Mouse (Mus musculus) CH12.LX (cell line): ENCODE data around the gene Adnp. TPM values are rescaled to one million over a fixed set of nuclear protein-coding genes. Genes with fewer than 3 reads are reported as not detected.

Experiments
- DNase-seq: peaks from one replicate; pipeline ENCODE4 v3.0.0-alpha.2; 2013; ENCODE audit errors: extremely low read depth
- H3K27ac ChIP-seq: 2 replicates; pipeline ENCODE4 v1.5.1; 2012; ENCODE audit warnings: low read depth, mild to moderate bottlenecking, control low read depth, moderate library complexity; ENCODE audit not compliant: insufficient read depth
- H3K27me3 ChIP-seq: replicated peaks from 2 replicates; pipeline ENCODE3; 2012; ENCODE audit warnings: inconsistent platforms
- H3K36me3 ChIP-seq, 2 experiments: replicated peaks in 1 of 2; 2 replicates each; pipeline versions ENCODE3 to v1.6.1; 2012; ENCODE audit warnings: inconsistent platforms in 1 of 2, low read length in 1 of 2, mild to moderate bottlenecking in 1 of 2, mixed read lengths in 1 of 2, moderate library complexity in 1 of 2; ENCODE audit not compliant: control insufficient read depth in 1 of 2, insufficient read depth in 1 of 2
- H3K4me1 ChIP-seq, 2 experiments: 2 replicates each; pipeline ENCODE4 v1.6.1; 2012; ENCODE audit warnings: inconsistent platforms in 1 of 2, moderate library complexity in 1 of 2; ENCODE audit not compliant: insufficient read depth in 2 of 2, control insufficient read depth in 1 of 2
- H3K4me2 ChIP-seq: 2 replicates; pipeline ENCODE4 v1.6.1; 2012; ENCODE audit warnings: low read depth, mild to moderate bottlenecking, control low read depth; ENCODE audit not compliant: poor library complexity, insufficient read depth, severe bottlenecking
- H3K4me3 ChIP-seq, 3 experiments: fragments of 150-350 bp in 1 of 3; sonication (generic) in 1 of 3; replicated peaks in 1 of 3; 2 replicates each; pipeline versions ENCODE3 to v1.5.1; 2011 to 2012; ENCODE audit warnings: low read depth in 2 of 3, low read length in 2 of 3, mild to moderate bottlenecking in 2 of 3, moderate library complexity in 2 of 3, control low read depth in 1 of 3, improper control_type of control experiment in 1 of 3, inconsistent platforms in 1 of 3, mixed read lengths in 1 of 3; ENCODE audit not compliant: poor library complexity in 1 of 3
- H3K79me2 ChIP-seq: replicated peaks from 2 replicates; pipeline ENCODE4 v1.6.1; 2012; ENCODE audit warnings: mild to moderate bottlenecking, moderate library complexity; ENCODE audit not compliant: control insufficient read depth, poor library complexity, insufficient read depth, severe bottlenecking; ENCODE audit errors: extremely low read depth
- H3K9ac ChIP-seq: 2 replicates; pipeline ENCODE4 v1.6.1; 2012; ENCODE audit warnings: low read depth, mild to moderate bottlenecking, control low read depth, moderate library complexity; ENCODE audit not compliant: insufficient read depth
- H3K9me3 ChIP-seq: replicated peaks from 2 replicates; pipeline ENCODE3; 2012; ENCODE audit warnings: low read length, inconsistent platforms, mixed read lengths
- BHLHE40 ChIP-seq: IDR thresholded peaks from 2 replicates; pipeline ENCODE4 v1.6.1; 2011; ENCODE audit warnings: mild to moderate bottlenecking, low read depth, low read length, improper control_type of control experiment
- CHD1 ChIP-seq: IDR thresholded peaks from 2 replicates; pipeline ENCODE4 v1.6.1; 2012; ENCODE audit warnings: low read depth, low read length, improper control_type of control experiment, inconsistent platforms
- CHD2 ChIP-seq: IDR thresholded peaks from 2 replicates; pipeline ENCODE4 v1.6.1; 2011; ENCODE audit warnings: low read length, improper control_type of control experiment
- CTCF ChIP-seq, 2 experiments: IDR thresholded peaks in 1 of 2; conservative IDR thresholded peaks in 1 of 2; 2 replicates each; pipeline ENCODE4 v1.5.1; 2011 to 2012; ENCODE audit warnings: low read depth in 2 of 2, low read length in 2 of 2, improper control_type of control experiment in 1 of 2, inconsistent platforms in 1 of 2, mild to moderate bottlenecking in 1 of 2, moderate library complexity in 1 of 2
- E2F4 ChIP-seq: IDR thresholded peaks from 2 replicates; pipeline ENCODE4 v1.6.1; 2011; ENCODE audit warnings: low read depth, low read length, improper control_type of control experiment; ENCODE audit not compliant: insufficient replicate concordance
- ELF1 ChIP-seq: IDR thresholded peaks from 2 replicates; pipeline ENCODE4 v1.6.1; 2014; ENCODE audit warnings: low read depth, mild to moderate bottlenecking, inconsistent platforms, low read length, improper control_type of control experiment
- EP300 ChIP-seq: IDR thresholded peaks from 2 replicates; pipeline ENCODE4 v1.6.1; 2011; ENCODE audit warnings: low read length, improper control_type of control experiment
- ETS1 ChIP-seq: conservative IDR thresholded peaks from 2 replicates; pipeline ENCODE4 v1.6.1; 2012; ENCODE audit warnings: low read depth, mild to moderate bottlenecking, inconsistent platforms, low read length, improper control_type of control experiment, moderate library complexity
- GABPA ChIP-seq: IDR thresholded peaks from 2 replicates; pipeline ENCODE4 v1.6.1; 2012; ENCODE audit warnings: low read depth, low read length, improper control_type of control experiment, inconsistent platforms; ENCODE audit not compliant: insufficient replicate concordance
- HCFC1 ChIP-seq: IDR thresholded peaks from 2 replicates; pipeline ENCODE4 v1.6.1; 2012; ENCODE audit warnings: low read depth, mild to moderate bottlenecking, inconsistent platforms, low read length, improper control_type of control experiment
- IRF4 ChIP-seq: IDR thresholded peaks from 2 replicates; pipeline ENCODE4 v1.6.1; 2014; ENCODE audit warnings: low read depth, mild to moderate bottlenecking, inconsistent platforms, low read length, improper control_type of control experiment
- JUN ChIP-seq: IDR thresholded peaks from 2 replicates; pipeline ENCODE4 v1.6.1; 2011; ENCODE audit warnings: low read depth, mild to moderate bottlenecking, low read length, improper control_type of control experiment, moderate library complexity; ENCODE audit not compliant: insufficient read depth
- JUND ChIP-seq: conservative IDR thresholded peaks from 2 replicates; pipeline ENCODE4 v1.6.1; 2011; ENCODE audit warnings: low read depth, low read length, improper control_type of control experiment
- KAT2A ChIP-seq: IDR thresholded peaks from 2 replicates; pipeline ENCODE4 v1.6.1; 2012; ENCODE audit warnings: low read length, improper control_type of control experiment, inconsistent platforms; ENCODE audit not compliant: insufficient replicate concordance
- MAFK ChIP-seq: IDR thresholded peaks from 2 replicates; pipeline ENCODE4 v1.6.1; 2011; ENCODE audit warnings: low read length, improper control_type of control experiment; ENCODE audit not compliant: insufficient replicate concordance
- MAX ChIP-seq: IDR thresholded peaks from 2 replicates; pipeline ENCODE4 v1.6.1; 2011; ENCODE audit warnings: low read length, improper control_type of control experiment
- MAZ ChIP-seq: IDR thresholded peaks from 2 replicates; pipeline ENCODE4 v1.6.1; 2012; ENCODE audit warnings: low read depth, mild to moderate bottlenecking, inconsistent platforms, low read length, improper control_type of control experiment, moderate library complexity
- MEF2A ChIP-seq: IDR thresholded peaks from 2 replicates; pipeline ENCODE4 v1.6.1; 2014; ENCODE audit warnings: low read depth, mild to moderate bottlenecking, inconsistent platforms, low read length, improper control_type of control experiment, borderline replicate concordance
- MXI1 ChIP-seq: IDR thresholded peaks from 2 replicates; pipeline ENCODE4 v1.6.1; 2011; ENCODE audit warnings: mild to moderate bottlenecking, low read depth, low read length, improper control_type of control experiment
- MYC ChIP-seq: IDR thresholded peaks from 2 replicates; pipeline ENCODE4 v1.6.1; 2011; ENCODE audit warnings: low read depth, mild to moderate bottlenecking, improper control_type of control experiment, low read length
- NELFE ChIP-seq: IDR thresholded peaks from 2 replicates; pipeline ENCODE4 v1.6.1; 2011; ENCODE audit warnings: low read depth, low read length, improper control_type of control experiment
- NRF1 ChIP-seq: IDR thresholded peaks from 2 replicates; pipeline ENCODE4 v1.6.1; 2014; ENCODE audit warnings: low read depth, mild to moderate bottlenecking, inconsistent platforms, low read length, improper control_type of control experiment, moderate library complexity
- PAX5 ChIP-seq: IDR thresholded peaks from 2 replicates; pipeline ENCODE4 v1.6.1; 2012; ENCODE audit warnings: low read length, inconsistent platforms, mixed read lengths
- POLR2A ChIP-seq: IDR thresholded peaks from 2 replicates; pipeline ENCODE4 v1.6.1; 2011; ENCODE audit warnings: low read depth, mild to moderate bottlenecking, improper control_type of control experiment, low read length
- POLR2AphosphoS2 ChIP-seq: IDR thresholded peaks from 2 replicates; pipeline ENCODE4 v1.6.1; 2011; ENCODE audit warnings: low read depth, low read length, improper control_type of control experiment
- RAD21 ChIP-seq: IDR thresholded peaks from 2 replicates; pipeline ENCODE4 v1.6.1; 2011; ENCODE audit warnings: low read depth, mild to moderate bottlenecking, low read length, improper control_type of control experiment, moderate library complexity
- RCOR1 ChIP-seq: conservative IDR thresholded peaks from 2 replicates; pipeline ENCODE4 v1.6.1; 2012; ENCODE audit warnings: low read depth, mild to moderate bottlenecking, inconsistent platforms, low read length, improper control_type of control experiment
- SIN3A ChIP-seq: IDR thresholded peaks from 2 replicates; pipeline ENCODE4 v1.6.1; 2012; ENCODE audit warnings: low read length, improper control_type of control experiment, inconsistent platforms
- SMC3 ChIP-seq: IDR thresholded peaks from 2 replicates; pipeline ENCODE4 v1.6.1; 2011; ENCODE audit warnings: low read depth, low read length, improper control_type of control experiment
- TBP ChIP-seq: conservative IDR thresholded peaks from 2 replicates; pipeline ENCODE4 v1.6.1; 2011; ENCODE audit warnings: low read depth, low read length, improper control_type of control experiment
- TCF12 ChIP-seq: IDR thresholded peaks from 2 replicates; pipeline ENCODE4 v1.6.1; 2014; ENCODE audit warnings: low read depth, mild to moderate bottlenecking, inconsistent platforms, low read length, improper control_type of control experiment
- UBTF ChIP-seq: IDR thresholded peaks from 2 replicates; pipeline ENCODE4 v1.6.1; 2012; ENCODE audit warnings: low read depth, mild to moderate bottlenecking, inconsistent platforms, low read length, improper control_type of control experiment, moderate library complexity
- USF1 ChIP-seq: IDR thresholded peaks from 2 replicates; pipeline ENCODE4 v1.6.1; 2014; ENCODE audit warnings: low read depth, mild to moderate bottlenecking, inconsistent platforms, low read length, improper control_type of control experiment
- USF2 ChIP-seq: conservative IDR thresholded peaks from 2 replicates; pipeline ENCODE4 v1.6.1; 2011; ENCODE audit warnings: low read depth, low read length, improper control_type of control experiment
- ZC3H11A ChIP-seq: IDR thresholded peaks from 2 replicates; pipeline ENCODE4 v1.6.1; 2012; ENCODE audit warnings: low read depth, mild to moderate bottlenecking, inconsistent platforms, low read length, improper control_type of control experiment
- ZKSCAN1 ChIP-seq: IDR thresholded peaks from 2 replicates; pipeline ENCODE4 v1.6.1; 2012; ENCODE audit warnings: low read depth, inconsistent platforms, low read length, improper control_type of control experiment, borderline replicate concordance
- ZMIZ1 ChIP-seq: IDR thresholded peaks from 2 replicates; pipeline ENCODE4 v1.6.1; 2012; ENCODE audit warnings: low read depth, mild to moderate bottlenecking, inconsistent platforms, low read length, improper control_type of control experiment
- dilution Hi-C: fragments of 300-500 bp; cut with MboI; formaldehyde crosslinking; loops from 2 replicates; pipeline ENCODE4 v1.14.3; 2020; ENCODE audit warnings: low sequenced_read_pairs; ENCODE audit not compliant: extremely low pct_unique_long_range_greater_than_20kb, extremely low pct_ligation_motif_present
- in situ Hi-C: fragments of 300-500 bp; cut with MboI; formaldehyde crosslinking; loops from 3 replicates; pipeline ENCODE4 v1.14.3; 2019; ENCODE audit warnings: low sequenced_read_pairs, low pct_ligation_motif_present, low pct_unique_long_range_greater_than_20kb, mixed read lengths
- polyA plus RNA-seq: library from polyadenylated mRNA; unstranded; fragments of >175 nt; gene quantifications from 2 replicates; pipeline ENCODE4 v1.2.1, GENCODE M21; 2012; ENCODE audit warnings: low read depth; ENCODE audit not compliant: insufficient read length
- total RNA-seq, 2 experiments: library from RNA; depleted of rRNA; stranded (reverse); fragments of 300-350 nt in 1 of 2; fragments of >200 nt in 1 of 2; gene quantifications; 2 replicates each; pipeline ENCODE4 v1.2.3; 2012 to 2014

Gene Adnp
- total RNA-seq (2012; rRNA removed) (3.3 and 3.5 TPM in 2 replicates), total RNA-seq (2014; rRNA removed) (1.3 TPM in 2 replicates), polyA plus RNA-seq (11.8 and 12.9 TPM in 2 replicates)

DNA sequence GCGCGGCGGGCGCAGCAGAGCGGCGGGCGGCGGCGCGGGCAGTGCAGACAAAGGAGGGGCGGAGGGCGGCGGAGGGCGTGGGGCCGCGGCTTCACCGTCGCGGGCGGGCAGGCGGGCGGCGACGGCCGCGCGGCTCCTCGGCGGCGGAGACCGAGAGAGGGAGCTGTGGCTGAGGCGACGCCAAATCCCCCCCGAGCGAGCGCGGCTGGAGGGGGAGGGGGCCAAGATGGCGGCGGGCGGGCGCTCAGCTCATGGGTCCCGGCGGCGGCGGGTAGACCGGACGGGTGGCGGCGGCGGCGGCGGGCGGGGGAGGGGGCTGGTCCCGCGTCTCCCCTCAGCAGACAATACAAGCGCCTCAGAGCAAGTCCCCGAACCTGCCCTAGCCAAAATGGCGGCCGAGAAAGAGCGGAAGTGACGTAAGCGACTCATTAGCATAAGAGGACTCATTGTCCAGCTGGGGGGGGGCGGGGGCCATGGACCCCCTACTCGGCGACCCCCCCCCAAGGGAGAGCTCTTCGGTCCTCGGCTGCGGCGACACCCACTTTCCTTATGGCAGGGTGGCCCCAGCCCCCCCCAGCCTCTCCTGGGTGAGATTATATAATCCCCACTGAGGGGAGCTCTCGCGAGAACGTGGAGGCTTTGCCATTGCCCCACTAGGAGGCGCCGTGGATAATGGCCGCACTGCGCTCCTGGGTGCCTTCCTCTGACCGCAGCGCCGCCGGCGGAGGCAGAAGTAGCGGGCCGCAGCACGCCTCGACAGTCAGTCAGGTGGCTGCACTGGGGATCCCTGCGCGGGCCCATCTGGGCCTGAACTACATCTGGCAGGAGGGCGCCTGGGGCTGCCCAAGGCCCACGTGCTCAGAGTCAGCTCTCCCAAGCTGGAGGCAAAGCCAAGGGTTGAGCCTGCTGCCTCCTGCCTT lies at the start of gene Adnp:
Gene Adnp (minus strand): TSS at position 388 of the 920 bp plus-strand sequence.
- Histone ChIP-seq H3K27ac (peak within 1 kb of the TSS; percentile 78), H3K9ac (peak within 1 kb of the TSS; percentile 94), H3K4me1 (peaks cover 10 to 41% of the 10 kb centered on the region in 2 experiments), H3K27me3 (no peaks in the 10 kb centered on the region), H3K9me3 (peaks cover 4% of the 10 kb centered on the region), H3K4me3 (peak within 1 kb of the TSS; percentile 94 to 100 (median 96)), H3K79me2 (peaks cover 43% of the 10 kb centered on the region), H3K36me3 (peaks cover 34 to 67% of the 10 kb centered on the region in 2 experiments), H3K4me2 (peak within 1 kb of the TSS; percentile 63)
- DNase-seq: peak; percentile 96
- in situ Hi-C loops: loop anchor here (5.0 kb wide), 1 partner anchor 95 kb away; no protein-coding TSS in a partner anchor
- dilution Hi-C loops: no loop called here
- peak; percentile 36 for TF ChIP-seq SMC3
- peak; percentile 99 for TF ChIP-seq KAT2A
- peak; percentile 51; the same call in 1 of the 2 replicates for TF ChIP-seq JUND
- TF ChIP-seq BHLHE40: peak; percentile 88
- TF ChIP-seq MYC: peak; percentile 97
- peak; percentile 79; the same call in 1 of the 2 replicates for TF ChIP-seq NELFE
- peak; percentile 83 for TF ChIP-seq HCFC1
- peak; percentile 82 for TF ChIP-seq POLR2AphosphoS2
- TF ChIP-seq JUN: peak; percentile 43; the same call in 1 of the 2 replicates
- TF ChIP-seq MAZ: peak; percentile 98
- peak; percentile 76 for TF ChIP-seq ELF1
- TF ChIP-seq CHD2: peak; percentile 100
- TF ChIP-seq MAX: peak; percentile 98
- peak; percentile 91 for TF ChIP-seq RCOR1
- peak in 1 of 2 experiments; percentile 85; a peak in 2 of 4 replicates for TF ChIP-seq CTCF (conservative IDR thresholded peaks at IDR 0.05 in 1 of 2, IDR thresholded peaks at IDR 0.05 in 1 of 2; ENCODE audit: low read depth in 2 of 2, low read length in 2 of 2)
- peak; percentile 96 for TF ChIP-seq MXI1
- peak; percentile 13 for TF ChIP-seq RAD21
- peak; percentile 94 for TF ChIP-seq MEF2A
- peak; percentile 71 for TF ChIP-seq NRF1
- TF ChIP-seq UBTF: peak; percentile 77
- TF ChIP-seq SIN3A: peak; percentile 97
- TF ChIP-seq TBP: peak; percentile 81
- 0 out of 2 replicates have a peak, but pooled peaks have one; percentile 46 for TF ChIP-seq MAFK
- peak; percentile 90; the same call in 1 of the 2 replicates for TF ChIP-seq ZMIZ1
- TF ChIP-seq ZKSCAN1: peak; percentile 67; the same call in 1 of the 2 replicates
- peak; percentile 85 for TF ChIP-seq USF1
- peak; percentile 86 for TF ChIP-seq ETS1
- TF ChIP-seq POLR2A: peak; percentile 76
- no peak for TF ChIP-seq E2F4
- TF ChIP-seq EP300: peak; percentile 77; the same call in 1 of the 2 replicates
- TF ChIP-seq GABPA: no peak
- TF ChIP-seq CHD1: peak; percentile 77; the same call in 1 of the 2 replicates
- peak; percentile 86 for TF ChIP-seq IRF4
- TF ChIP-seq USF2: no peak; the same call in 1 of the 2 replicates
- TF ChIP-seq PAX5: no peak
- TF ChIP-seq TCF12: peak; percentile 97
- no peak for TF ChIP-seq ZC3H11A
